Mouse (Mus musculus) forebrain, embryonic 11.5 days (tissue): ENCODE results near the gene Naga. TPM values are rescaled to one million over a fixed set of nuclear protein-coding genes. Genes with fewer than 3 reads are reported as not detected.

Source experiments
- ATAC-seq: fragments of 200-750 bp; cut with Nextera tagmentation; replicated peaks from 2 replicates; pipeline ENCODE4 v1.8.0; 2017; ENCODE audit warnings: moderate TSS enrichment; ENCODE audit not compliant: low FRiP score
- DNase-seq: peaks from one replicate; pipeline ENCODE4 v3.0.0-alpha.2; 2017; ENCODE audit warnings: low spot score
- H3K27ac ChIP-seq: fragments of 300-500 bp; sonication (generic); 2 replicates; pipeline ENCODE4 v1.5.1; 2014; ENCODE audit warnings: low read depth, low read length
- H3K27me3 ChIP-seq: fragments of 300-500 bp; sonication (generic); 2 replicates; pipeline ENCODE4 v1.6.1; 2014; ENCODE audit warnings: mild to moderate bottlenecking, low read length, mixed read lengths; ENCODE audit not compliant: control insufficient read depth, insufficient read depth
- H3K36me3 ChIP-seq: fragments of 300-500 bp; sonication (generic); 2 replicates; pipeline ENCODE4 v1.6.1; 2014; ENCODE audit warnings: mild to moderate bottlenecking, low read length, moderate library complexity, mixed read lengths; ENCODE audit not compliant: control insufficient read depth, insufficient read depth
- H3K4me1 ChIP-seq: fragments of 300-500 bp; sonication (generic); replicated peaks from 2 replicates; pipeline ENCODE4 v1.6.1; 2014; ENCODE audit warnings: low read length, mixed read lengths; ENCODE audit not compliant: control insufficient read depth, insufficient read depth
- H3K4me2 ChIP-seq: fragments of 300-500 bp; sonication (generic); 2 replicates; pipeline ENCODE4 v1.6.1; 2014; ENCODE audit warnings: low read depth, mild to moderate bottlenecking, low read length, moderate library complexity, mixed read lengths; ENCODE audit not compliant: severe bottlenecking
- H3K4me3 ChIP-seq: fragments of 300-500 bp; sonication (generic); 2 replicates; pipeline ENCODE4 v1.5.1; 2014; ENCODE audit warnings: low read depth, low read length
- H3K9ac ChIP-seq: fragments of 300-500 bp; sonication (generic); 2 replicates; pipeline ENCODE4 v1.6.1; 2014; ENCODE audit warnings: low read length
- H3K9me3 ChIP-seq: fragments of 300-500 bp; sonication (generic); 2 replicates; pipeline ENCODE4 v1.6.1; 2016; ENCODE audit warnings: low read length, mixed read lengths; ENCODE audit not compliant: control insufficient read depth
- WGBS: fragments of 180-500 bp; shearing (Covaris S2); extraction: QIAGEN DNeasy Blood & Tissue Kit; methylation state at CpG from one replicate; pipeline ENCODE4 v1.1.7; 2014; 5-methylcytosine and 5-hydroxymethylcytosine counted together
- polyA plus RNA-seq: library from polyadenylated mRNA; unstranded; fragments of >200 nt; fragmentation: Nextera tagmentation; extraction: Ambion mirVana; gene quantifications from 2 replicates; pipeline ENCODE4 v1.2.1, GENCODE M21; 2014

Gene Naga
- polyA plus RNA-seq, 1 experiment from 2014 or later = 23.5 TPM

- H3K4me2 ChIP-seq = no peak overlapping the region
- H3K4me1 ChIP-seq = peaks cover 11% of the 10 kb centered on the region
- no peak overlapping the region for H3K27ac ChIP-seq
- H3K9me3 ChIP-seq = no peaks in the 10 kb centered on the region
- 93% methylated on average over 2 of the region's 2 CpGs for WGBS
- no peak overlapping the region for H3K4me3 ChIP-seq
- DNase-seq (no peak), ATAC-seq (no peak)
- no peak overlapping the region for H3K9ac ChIP-seq
- H3K27me3 ChIP-seq = no peaks in the 10 kb centered on the region
- H3K36me3 ChIP-seq = peaks cover 7% of the 10 kb centered on the region; the same call in 1 of the 2 replicates
Observed at GRCm38 (mm10) chr15:82348999-82349341, 10.2 kb upstream of the Naga start.

- Histone ChIP-seq H3K4me1 (peaks cover 11% of the 10 kb centered on the region), H3K4me3 (no peak overlapping the region), H3K9ac (no peak overlapping the region), H3K27ac (no peak overlapping the region), H3K4me2 (no peak overlapping the region), H3K9me3 (no peaks in the 10 kb centered on the region), H3K27me3 (no peaks in the 10 kb centered on the region), H3K36me3 (peaks cover 7% of the 10 kb centered on the region; the same call in 1 of the 2 replicates)
- WGBS = 88% methylated on average over 8 of the region's 8 CpGs
- no peak for ATAC-seq
- no peak for DNase-seq
Observed at GRCm38 (mm10) chr15:82348258-82348998, 9.7 kb upstream of the Naga start.

- no peak for DNase-seq
- Histone ChIP-seq H3K36me3 (peaks cover 7% of the 10 kb centered on the region; the same call in 1 of the 2 replicates), H3K4me1 (peaks cover 8% of the 10 kb centered on the region), H3K4me3 (no peak overlapping the region), H3K9me3 (no peaks in the 10 kb centered on the region), H3K27ac (no peak overlapping the region), H3K4me2 (no peak overlapping the region), H3K9ac (no peak overlapping the region), H3K27me3 (no peaks in the 10 kb centered on the region)
- ATAC-seq = no peak
- WGBS = 89% methylated on average over 12 of the region's 12 CpGs
Observed at GRCm38 (mm10) chr15:82347852-82348251, 9.1 kb upstream of the Naga start.

DNA sequence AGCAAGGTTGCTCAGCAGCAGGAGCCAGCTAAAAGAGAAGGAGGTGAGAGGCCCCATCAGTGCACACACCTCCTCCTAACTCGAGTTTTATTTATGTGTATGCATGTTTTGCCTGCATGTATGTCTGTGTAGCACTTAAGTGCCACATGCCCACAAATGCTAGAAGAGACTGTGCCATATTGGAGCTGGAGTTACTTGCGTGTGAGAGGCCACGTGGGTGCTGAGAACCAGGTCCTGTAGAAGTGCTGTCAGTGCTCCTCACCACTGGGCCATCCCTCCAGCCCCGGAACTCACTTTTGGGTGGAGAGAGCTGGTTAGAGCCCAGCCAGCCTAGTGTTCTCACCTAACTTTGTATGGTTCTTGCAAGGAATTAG, 8.6 kb upstream of the Naga start:
- ATAC-seq (no peak), DNase-seq (no peak)
- H3K9me3 ChIP-seq = no peaks in the 10 kb centered on the region
- no peak overlapping the region for H3K9ac ChIP-seq
- no peak overlapping the region for H3K27ac ChIP-seq
- H3K36me3 ChIP-seq = peaks cover 7% of the 10 kb centered on the region; the same call in 1 of the 2 replicates
- no peaks in the 10 kb centered on the region for H3K27me3 ChIP-seq
- no peak overlapping the region for H3K4me3 ChIP-seq
- H3K4me2 ChIP-seq = peak overlapping the region; percentile 86; the same call in 1 of the 2 replicates
- WGBS = 86% methylated on average over 4 of the region's 4 CpGs
- peaks cover 8% of the 10 kb centered on the region for H3K4me1 ChIP-seq

GRCm38 (mm10) chr15:82346580-82347302, 8.0 kb upstream of the Naga start:
- Histone ChIP-seq H3K27ac (no peak overlapping the region), H3K4me2 (peak overlapping the region; percentile 86), H3K36me3 (peaks cover 7% of the 10 kb centered on the region; the same call in 1 of the 2 replicates), H3K9ac (peak overlapping the region; percentile 77), H3K4me1 (peaks cover 8% of the 10 kb centered on the region), H3K4me3 (peak overlapping the region; percentile 63), H3K27me3 (no peaks in the 10 kb centered on the region), H3K9me3 (no peaks in the 10 kb centered on the region)
- DNase-seq = no peak
- WGBS = 71% methylated on average over 14 of the region's 14 CpGs
- 0 out of 2 replicates have a peak, but pooled peaks have one; percentile 3 for ATAC-seq

DNA sequence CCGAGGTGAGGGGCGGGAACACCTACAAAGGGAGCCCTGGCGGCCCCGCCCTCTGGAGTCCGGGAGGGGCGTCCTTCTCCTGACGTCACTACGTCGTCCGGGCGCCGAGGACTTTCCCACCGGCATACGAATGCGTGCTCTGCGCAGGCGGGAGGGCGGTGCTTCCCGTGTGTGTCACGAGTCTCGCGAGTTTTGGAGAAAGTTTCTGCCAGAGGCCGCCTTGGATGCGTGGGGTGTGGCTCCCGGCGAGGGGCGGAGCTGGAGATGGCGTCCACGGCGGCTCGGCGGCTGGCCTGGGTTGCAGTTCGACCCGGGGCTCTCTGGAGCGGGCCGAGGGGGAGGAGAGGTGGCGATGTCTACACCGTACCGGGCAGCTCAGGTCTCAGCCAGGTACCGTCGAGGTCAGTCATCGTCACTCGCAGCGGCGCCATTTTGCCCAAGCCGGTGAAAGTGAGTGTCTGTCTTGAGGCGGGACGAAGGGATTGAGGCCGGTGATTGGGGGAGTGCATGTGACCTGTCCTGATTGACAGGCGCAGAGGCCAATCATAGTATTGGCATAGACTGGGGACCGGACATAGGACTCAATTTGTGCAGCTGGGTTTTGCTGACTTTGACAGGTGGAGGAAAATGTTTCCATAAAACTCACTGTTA, 7.2 kb upstream of the Naga start:
- ATAC-seq = peak; percentile 98
- H3K9me3 ChIP-seq = no peaks in the 10 kb centered on the region
- peaks cover 7% of the 10 kb centered on the region; the same call in 1 of the 2 replicates for H3K36me3 ChIP-seq
- peak overlapping the region; percentile 77 for H3K9ac ChIP-seq
- peak overlapping the region; percentile 70 for H3K27ac ChIP-seq
- H3K4me2 ChIP-seq = peak overlapping the region; percentile 86
- H3K4me1 ChIP-seq = peaks cover 11% of the 10 kb centered on the region
- WGBS = under 1% methylated on average over 51 of the region's 51 CpGs
- DNase-seq = peak; percentile 98
- peak overlapping the region; percentile 63 for H3K4me3 ChIP-seq
- 0 out of 2 replicates have a peak, but pooled peaks cover 1% of the 10 kb centered on the region for H3K27me3 ChIP-seq

DNA sequence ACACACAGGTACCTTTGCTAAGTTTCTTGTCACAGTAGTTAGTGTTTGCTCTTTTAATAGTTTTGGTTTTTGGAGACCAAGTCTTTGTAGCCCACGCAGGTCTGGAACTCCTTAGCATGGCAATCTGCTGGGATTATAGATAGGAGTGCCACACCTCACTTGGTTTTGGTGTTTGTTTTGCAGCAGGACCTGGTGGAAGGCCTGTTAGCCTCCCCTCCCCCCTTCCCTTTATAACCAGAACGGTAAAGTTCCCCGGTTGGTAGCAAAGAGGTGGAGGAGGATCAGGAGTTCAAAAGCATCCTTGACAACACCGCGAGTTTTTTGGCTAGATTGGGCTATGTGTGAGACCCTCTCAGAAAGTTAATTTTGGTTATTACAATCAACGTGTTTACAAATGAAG, 6.2 kb upstream of the Naga start:
- Histone ChIP-seq H3K36me3 (peaks cover 7% of the 10 kb centered on the region; the same call in 1 of the 2 replicates), H3K4me1 (peaks cover 11% of the 10 kb centered on the region), H3K9ac (no peak overlapping the region), H3K27ac (no peak overlapping the region), H3K4me3 (no peak overlapping the region), H3K27me3 (peaks cover 8% of the 10 kb centered on the region; the same call in 1 of the 2 replicates), H3K9me3 (no peaks in the 10 kb centered on the region), H3K4me2 (no peak overlapping the region)
- ATAC-seq (no peak), DNase-seq (no peak)
- WGBS = 92% methylated on average over 6 of the region's 6 CpGs

DNA sequence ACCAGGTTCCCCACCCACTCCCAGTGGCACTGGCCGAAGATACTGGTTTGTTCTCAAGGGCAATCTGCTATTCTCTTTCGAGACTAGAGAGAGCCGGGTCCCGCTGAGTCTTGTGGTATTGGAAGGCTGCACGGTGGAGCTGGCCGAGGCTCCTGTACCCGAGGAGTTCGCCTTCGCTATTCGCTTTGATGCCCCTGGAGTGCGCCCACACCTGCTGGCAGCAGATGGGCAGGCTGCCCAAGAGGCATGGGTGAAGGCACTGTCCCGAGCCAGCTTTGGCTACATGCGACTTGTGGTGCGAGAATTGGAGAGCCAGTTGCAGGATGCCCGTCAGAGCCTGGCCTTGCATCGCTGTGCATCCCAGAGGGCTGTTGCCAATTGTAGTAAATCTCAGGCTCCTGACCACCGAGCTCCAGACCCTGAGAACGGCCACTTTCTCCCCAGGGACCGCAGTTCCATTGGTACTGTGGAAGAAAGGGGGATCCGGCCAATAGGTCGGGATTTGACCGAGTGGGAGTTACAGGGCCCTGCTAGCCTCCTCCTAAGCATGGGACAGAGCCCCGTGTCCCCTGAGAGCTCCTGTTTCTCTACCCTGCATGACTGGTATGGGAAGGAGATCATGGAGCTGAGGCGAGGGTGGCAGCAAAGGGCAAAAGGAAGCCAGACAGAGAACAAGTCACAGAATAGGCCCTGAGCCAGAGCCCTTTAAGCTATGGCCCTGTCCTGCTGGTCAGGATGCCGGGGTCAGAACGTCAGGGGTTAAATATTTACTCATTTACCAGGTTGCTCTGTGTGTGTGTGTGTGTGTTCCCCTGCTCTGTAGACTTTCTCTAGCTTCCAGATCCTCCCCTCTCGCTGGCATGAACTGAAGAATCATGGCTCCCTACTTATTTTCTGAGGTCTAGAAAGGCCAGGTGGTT, 4.9 kb upstream of the Naga start:
- H3K27ac ChIP-seq = no peak overlapping the region
- no peak overlapping the region for H3K4me2 ChIP-seq

More for the DNA sequence above, 4.9 kb upstream of the Naga start:
- DNase-seq (no peak), ATAC-seq (no peak)
- no peaks in the 10 kb centered on the region for H3K9me3 ChIP-seq
- 90% methylated on average over 27 of the region's 27 CpGs for WGBS
- H3K27me3 ChIP-seq = peaks cover 9% of the 10 kb centered on the region; the same call in 1 of the 2 replicates
- peaks cover 11% of the 10 kb centered on the region for H3K4me1 ChIP-seq
- no peak overlapping the region for H3K4me3 ChIP-seq
- no peak overlapping the region for H3K9ac ChIP-seq
- no peaks in the 10 kb centered on the region; the same call in 1 of the 2 replicates for H3K36me3 ChIP-seq
